Mouse (Mus musculus) intestine, postnatal 0 days (tissue): ENCODE measurements around the gene Tubgcp2. TPM values are rescaled to one million over a fixed set of nuclear protein-coding genes. Genes with fewer than 3 reads are reported as not detected.
A peak's percentile ranks its signal among the peaks of the same experiment; 100 is the strongest.

Experiments
- ATAC-seq: fragments of 200-750 bp; cut with Nextera tagmentation; 2 replicates; pipeline ENCODE4 v1.8.0; 2017; ENCODE audit warnings: mild to moderate bottlenecking, moderate TSS enrichment, moderate library complexity
- H3K27ac ChIP-seq: fragments of 300-500 bp; sonication (generic); 2 replicates; pipeline ENCODE4 v1.5.1; 2014; ENCODE audit warnings: mild to moderate bottlenecking, low read depth, low read length, moderate library complexity
- H3K27me3 ChIP-seq: fragments of 300-500 bp; sonication (generic); replicated peaks from 2 replicates; pipeline ENCODE4 v1.6.1; 2014; ENCODE audit warnings: low read length, mixed read lengths; ENCODE audit not compliant: control insufficient read depth, insufficient read depth
- H3K36me3 ChIP-seq: fragments of 300-500 bp; sonication (generic); 2 replicates; pipeline ENCODE4 v1.6.1; 2014; ENCODE audit warnings: mild to moderate bottlenecking, moderate library complexity; ENCODE audit not compliant: control insufficient read depth, insufficient read depth
- H3K4me1 ChIP-seq: fragments of 300-500 bp; sonication (generic); replicated peaks from 2 replicates; pipeline ENCODE4 v1.6.1; 2014; ENCODE audit warnings: antibody characterized with exemption, low read length, mixed read lengths; ENCODE audit not compliant: control insufficient read depth, insufficient read depth
- H3K4me2 ChIP-seq: fragments of 300-500 bp; sonication (generic); replicated peaks from 2 replicates; pipeline ENCODE4 v1.6.1; 2014; ENCODE audit warnings: low read depth, mild to moderate bottlenecking, moderate library complexity
- H3K4me3 ChIP-seq: fragments of 300-500 bp; sonication (generic); 2 replicates; pipeline ENCODE4 v1.5.1; 2014; ENCODE audit warnings: low read depth, low read length
- H3K9ac ChIP-seq: fragments of 300-500 bp; sonication (generic); 2 replicates; pipeline ENCODE4 v1.6.1; 2014; ENCODE audit warnings: mild to moderate bottlenecking, low read depth, low read length
- H3K9me3 ChIP-seq: fragments of 300-500 bp; sonication (generic); 2 replicates; pipeline ENCODE4 v1.6.1; 2016; ENCODE audit warnings: mixed run types; ENCODE audit not compliant: control insufficient read depth
- CTCF ChIP-seq: sonication (generic); IDR thresholded peaks from 2 replicates; pipeline ENCODE4 v1.5.1; 2016; ENCODE audit warnings: low read depth, mild to moderate bottlenecking, control low read depth, antibody characterized with exemption, moderate library complexity
- WGBS: fragments of 180-500 bp; shearing (Covaris S2); extraction: QIAGEN DNeasy Blood & Tissue Kit; methylation state at CpG from one replicate; pipeline ENCODE4 v1.1.7; 2014; 5-methylcytosine and 5-hydroxymethylcytosine counted together
- polyA plus RNA-seq: library from polyadenylated mRNA; unstranded; fragments of >200 nt; fragmentation: Nextera tagmentation; extraction: Ambion mirVana; gene quantifications from 2 replicates; pipeline ENCODE4 v1.2.1, GENCODE M21; 2015

Tubgcp2 gene
- polyA plus RNA-seq, 1 experiment from 2014 or later = 13.0 TPM

DNA sequence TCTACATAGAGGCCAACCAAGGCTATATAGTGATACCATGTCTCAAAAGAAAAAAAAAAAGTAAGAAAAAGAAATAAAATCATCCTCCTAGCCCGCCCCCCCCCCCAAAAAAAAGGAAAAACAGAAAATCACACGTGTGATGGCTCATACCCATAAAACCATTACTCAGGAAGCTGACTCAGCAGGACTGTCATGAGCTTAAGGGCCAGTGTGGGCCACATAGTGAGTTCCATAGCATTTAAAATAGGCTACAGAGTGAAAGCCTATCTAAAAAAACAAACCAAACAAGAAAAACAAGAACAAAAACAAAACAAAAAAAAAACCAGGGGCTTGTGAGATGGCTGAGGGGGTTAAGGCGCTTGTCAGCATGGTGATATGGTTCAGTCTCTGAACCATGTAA, 55.7 kb downstream of the Tubgcp2 start:
- 52% methylated on average over 3 of the region's 3 CpGs for WGBS
- ATAC-seq = no peak

DNA sequence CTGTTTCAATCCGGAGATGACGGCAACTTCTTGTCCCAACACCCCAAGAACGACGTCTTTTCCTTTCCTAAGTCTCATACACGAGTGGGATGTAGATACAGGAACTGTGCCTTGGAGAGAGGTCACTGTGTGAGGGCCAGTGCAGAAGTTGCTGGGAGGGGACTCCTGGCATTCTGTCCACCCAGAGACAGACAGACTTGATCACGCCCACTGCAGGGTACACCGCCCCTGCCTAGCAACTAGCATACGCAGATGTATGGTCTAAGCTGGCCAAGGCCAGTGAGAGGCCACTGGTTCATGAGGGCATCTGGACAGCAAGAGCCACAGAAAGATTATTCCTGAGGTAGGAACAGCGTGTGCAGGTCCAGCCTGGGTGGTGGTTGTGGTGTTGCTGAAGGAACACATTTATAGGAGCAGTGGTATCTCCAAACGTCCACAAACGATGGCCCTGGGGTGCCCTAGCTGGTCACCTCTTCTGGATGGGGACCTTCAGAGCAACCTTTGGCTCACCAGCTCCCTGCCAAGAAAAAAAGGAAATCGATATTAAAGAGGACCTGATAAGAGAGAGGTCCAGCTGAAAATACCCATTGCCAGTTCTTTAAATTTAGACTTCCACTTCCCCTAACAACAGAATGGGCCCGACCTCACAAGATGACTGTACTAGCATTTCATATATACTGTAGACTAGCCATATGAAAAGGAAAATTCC, 57.3 kb downstream of the Tubgcp2 start:
- Histone ChIP-seq H3K4me1 (peaks cover 6% of the 10 kb centered on the region; the same call in 1 of the 2 replicates), H3K4me3 (peak overlapping the region; percentile 46), H3K4me2 (peak overlapping the region; percentile 87), H3K27me3 (no peaks in the 10 kb centered on the region), H3K27ac (no peak overlapping the region), H3K9me3 (no peaks in the 10 kb centered on the region), H3K9ac (no peak overlapping the region), H3K36me3 (no peaks in the 10 kb centered on the region)
- TF ChIP-seq CTCF = no peak
- no peak for ATAC-seq
- 34% methylated on average over 13 of the region's 13 CpGs for WGBS

More for the DNA sequence above, 55.7 kb downstream of the Tubgcp2 start:
- Histone ChIP-seq H3K27me3 (no peaks in the 10 kb centered on the region), H3K4me2 (no peak overlapping the region), H3K4me1 (peaks cover 6% of the 10 kb centered on the region; the same call in 1 of the 2 replicates), H3K9me3 (no peaks in the 10 kb centered on the region), H3K27ac (no peak overlapping the region), H3K4me3 (no peak overlapping the region), H3K36me3 (no peaks in the 10 kb centered on the region), H3K9ac (no peak overlapping the region)
- no peak for TF ChIP-seq CTCF

DNA sequence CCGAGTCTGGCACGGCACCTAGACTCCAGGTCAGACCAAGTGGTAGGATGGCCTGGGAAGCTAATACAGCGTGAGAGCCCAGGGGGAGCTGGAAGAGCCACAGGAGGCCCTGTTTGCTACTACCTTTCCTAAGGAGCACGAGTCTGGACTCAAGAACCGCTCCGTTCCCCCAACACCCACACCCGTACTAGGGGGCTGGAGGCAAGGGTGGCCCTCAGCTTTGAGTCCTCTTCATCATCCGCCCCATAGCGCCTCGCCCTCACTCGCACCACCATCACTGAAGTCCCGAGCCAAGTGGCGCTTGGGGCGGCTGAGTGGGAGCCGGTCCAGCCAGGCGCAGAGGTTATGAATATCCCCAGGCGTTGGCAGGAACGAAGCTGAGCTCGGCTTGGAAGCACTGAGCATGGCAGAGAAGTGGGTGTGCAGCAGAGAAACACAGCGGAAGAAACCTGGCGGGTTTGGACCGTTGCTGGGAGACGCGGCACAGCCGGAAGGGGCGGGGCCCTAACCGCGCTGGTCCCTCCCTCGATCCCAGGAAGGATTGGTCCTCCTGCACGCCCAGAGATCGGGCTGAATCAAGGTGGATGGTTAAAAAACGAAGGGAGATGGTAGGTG, 58.1 kb downstream of the Tubgcp2 start, which contains the start of gene 6430531B16Rik:
Gene 6430531B16Rik (minus strand): TSS at position 478 of the 615 bp plus-strand sequence.
- no peak within 1 kb of the TSS for H3K9ac ChIP-seq
- WGBS = 5% methylated on average over 32 of the region's 32 CpGs
- TF ChIP-seq CTCF = no peak
- H3K4me1 ChIP-seq = peaks cover 6% of the 10 kb centered on the region; the same call in 1 of the 2 replicates
- no peaks in the 10 kb centered on the region for H3K36me3 ChIP-seq
- H3K27me3 ChIP-seq = no peaks in the 10 kb centered on the region
- H3K4me3 ChIP-seq = peak within 1 kb of the TSS; percentile 46
- ATAC-seq = peak; percentile 85
- H3K27ac ChIP-seq = no peak within 1 kb of the TSS
- H3K9me3 ChIP-seq = no peaks in the 10 kb centered on the region
- H3K4me2 ChIP-seq = peak within 1 kb of the TSS; percentile 87

DNA sequence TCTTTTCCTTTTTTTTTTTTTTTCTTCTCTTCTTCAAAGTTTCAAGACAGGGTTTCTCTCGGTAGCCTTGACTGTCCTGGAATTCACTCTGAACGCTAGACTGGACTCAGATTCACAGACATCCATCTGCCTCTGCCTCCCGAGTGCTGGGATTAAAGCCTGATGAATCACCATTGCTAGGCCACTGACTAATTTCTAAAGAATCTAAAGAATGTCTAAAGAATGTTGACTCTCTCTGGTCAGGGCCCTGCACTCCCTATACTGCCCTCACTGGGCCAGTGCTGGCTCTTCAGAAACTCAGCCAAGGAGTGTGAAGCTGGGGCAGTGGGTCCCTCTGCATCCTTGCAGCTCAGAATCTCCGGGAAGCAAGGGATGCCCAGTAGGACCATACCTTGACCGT, 61.0 kb downstream of the Tubgcp2 start:
- no peak for ATAC-seq
- Histone ChIP-seq H3K36me3 (no peaks in the 10 kb centered on the region), H3K4me1 (peaks cover 6% of the 10 kb centered on the region; the same call in 1 of the 2 replicates), H3K9ac (no peak overlapping the region), H3K27me3 (no peaks in the 10 kb centered on the region), H3K27ac (no peak overlapping the region), H3K4me2 (no peak overlapping the region), H3K9me3 (no peaks in the 10 kb centered on the region), H3K4me3 (no peak overlapping the region)
- no peak for TF ChIP-seq CTCF
- 54% methylated on average over 5 of the region's 5 CpGs for WGBS

DNA sequence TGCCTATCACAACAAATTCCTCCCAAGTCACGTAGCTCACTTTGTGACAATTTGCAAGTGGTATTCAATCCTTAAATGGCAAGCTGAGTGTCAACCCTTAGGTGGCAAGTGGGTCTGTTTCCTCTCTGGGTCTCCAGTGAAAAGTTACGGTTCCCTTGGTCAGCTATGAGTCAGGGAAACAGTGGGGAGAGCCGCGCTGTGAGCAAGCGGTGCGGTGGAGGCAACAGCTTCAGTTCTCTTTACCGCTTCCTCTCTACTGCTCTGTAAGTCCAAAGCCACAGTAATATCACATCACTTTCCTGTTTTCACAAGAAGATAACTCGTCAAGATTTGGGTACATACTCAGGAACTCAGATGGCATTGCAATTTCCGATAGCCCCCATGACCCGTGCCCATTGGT, 62.2 kb downstream of the Tubgcp2 start:
- Histone ChIP-seq H3K9me3 (no peaks in the 10 kb centered on the region), H3K4me1 (peaks cover 6% of the 10 kb centered on the region; the same call in 1 of the 2 replicates), H3K36me3 (no peaks in the 10 kb centered on the region), H3K4me2 (no peak overlapping the region), H3K27me3 (no peaks in the 10 kb centered on the region), H3K4me3 (no peak overlapping the region), H3K27ac (no peak overlapping the region), H3K9ac (no peak overlapping the region)
- ATAC-seq = no peak
- 85% methylated on average over 10 of the region's 10 CpGs for WGBS
- TF ChIP-seq CTCF = no peak

DNA sequence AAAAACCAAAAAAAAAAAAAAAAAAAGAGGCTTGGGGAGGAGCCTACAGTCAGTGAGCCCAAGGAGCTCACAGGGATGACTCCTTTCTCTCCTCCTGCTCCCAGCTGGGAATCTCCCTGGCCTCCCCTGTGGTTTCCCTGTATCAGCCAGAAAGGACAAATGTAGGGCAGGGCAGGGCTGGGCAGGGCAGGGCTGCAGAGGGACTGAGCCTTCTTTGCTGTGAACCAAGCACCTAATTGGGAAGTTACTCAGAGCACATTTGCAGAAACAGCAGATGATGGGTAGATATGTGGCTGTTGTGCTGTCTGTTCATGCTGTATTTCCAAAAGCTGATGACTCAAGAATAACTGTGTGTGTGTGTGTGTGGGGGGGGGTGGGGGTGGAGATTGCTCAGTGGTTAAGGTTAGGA, 63.5 kb downstream of the Tubgcp2 start:
- H3K27ac ChIP-seq = no peak overlapping the region
- ATAC-seq = no peak
- no peak overlapping the region for H3K9ac ChIP-seq
- TF ChIP-seq CTCF = no peak
- H3K9me3 ChIP-seq = no peaks in the 10 kb centered on the region
- no peaks in the 10 kb centered on the region for H3K36me3 ChIP-seq
- H3K4me3 ChIP-seq = no peak overlapping the region
- H3K4me2 ChIP-seq = no peak overlapping the region
- H3K27me3 ChIP-seq = no peaks in the 10 kb centered on the region
- H3K4me1 ChIP-seq = no peaks in the 10 kb centered on the region
